Mouse (Mus musculus) forebrain, embryonic 12.5 days (tissue): ENCODE data around the gene Olfr354. TPM values are rescaled to one million over a fixed set of nuclear protein-coding genes. Genes with fewer than 3 reads are reported as not detected.

Source experiments
- ATAC-seq: fragments of 200-750 bp; cut with Nextera tagmentation; 2 replicates; pipeline ENCODE4 v1.8.0; 2017; ENCODE audit warnings: moderate TSS enrichment; ENCODE audit not compliant: low FRiP score
- H3K27ac ChIP-seq: fragments of 300-500 bp; sonication (generic); 2 replicates; pipeline ENCODE4 v1.5.1; 2016; ENCODE audit warnings: mild to moderate bottlenecking
- H3K27me3 ChIP-seq: fragments of 300-500 bp; sonication (generic); 2 replicates; pipeline ENCODE4 v1.6.1; 2016; ENCODE audit warnings: mild to moderate bottlenecking
- H3K36me3 ChIP-seq: fragments of 300-500 bp; sonication (generic); replicated peaks from 2 replicates; pipeline ENCODE4 v1.6.1; 2016; ENCODE audit warnings: mild to moderate bottlenecking
- H3K4me1 ChIP-seq: fragments of 300-500 bp; sonication (generic); 2 replicates; pipeline ENCODE4 v1.6.1; 2016
- H3K4me2 ChIP-seq: fragments of 300-500 bp; sonication (generic); 2 replicates; pipeline ENCODE4 v1.6.1; 2016; ENCODE audit warnings: mild to moderate bottlenecking, moderate library complexity
- H3K4me3 ChIP-seq: fragments of 300-500 bp; sonication (generic); replicated peaks from 2 replicates; pipeline ENCODE4 v1.5.1; 2016; ENCODE audit warnings: mild to moderate bottlenecking
- H3K9ac ChIP-seq: fragments of 300-500 bp; sonication (generic); 2 replicates; pipeline ENCODE4 v1.6.1; 2016; ENCODE audit warnings: mild to moderate bottlenecking
- H3K9me3 ChIP-seq: fragments of 300-500 bp; sonication (generic); 2 replicates; pipeline ENCODE4 v1.6.1; 2016
- WGBS: fragments of 180-500 bp; shearing (Covaris S2); methylation state at CpG from one replicate; pipeline ENCODE4 v1.1.7; 2016; 5-methylcytosine and 5-hydroxymethylcytosine counted together
- polyA plus RNA-seq: library from polyadenylated mRNA; unstranded; fragments of >200 nt; fragmentation: Nextera tagmentation; extraction: Ambion mirVana; gene quantifications from 2 replicates; pipeline ENCODE4 v1.2.1, GENCODE M21; 2016

The Olfr354 gene
- polyA plus RNA-seq = not detected in 2 replicates

GRCm38 (mm10) chr2:36905380-36905779, at the start of gene Olfr354:
Olfr354 (plus strand) TSS chr2:36905680.
- Histone ChIP-seq H3K36me3 (no peaks in the 10 kb centered on the region), H3K27me3 (no peaks in the 10 kb centered on the region), H3K9me3 (peaks cover 19% of the 10 kb centered on the region), H3K4me2 (no peak within 1 kb of the TSS), H3K4me1 (no peaks in the 10 kb centered on the region), H3K27ac (no peak within 1 kb of the TSS), H3K9ac (no peak within 1 kb of the TSS), H3K4me3 (no peak within 1 kb of the TSS)
- no peak for ATAC-seq

GRCm38 (mm10) chr2:36862560-36862959, 42.9 kb upstream of the Olfr354 start, which contains the start of gene Olfr351:
Olfr351 (minus strand) TSS chr2:36862660.
- Histone ChIP-seq H3K36me3 (no peaks in the 10 kb centered on the region), H3K4me3 (no peak within 1 kb of the TSS), H3K27ac (no peak within 1 kb of the TSS), H3K9me3 (peaks cover 21% of the 10 kb centered on the region), H3K27me3 (no peaks in the 10 kb centered on the region), H3K4me1 (no peaks in the 10 kb centered on the region), H3K4me2 (no peak within 1 kb of the TSS), H3K9ac (no peak within 1 kb of the TSS)
- WGBS = 89% methylated on average over 1 of the region's 1 CpGs
- no peak for ATAC-seq

GRCm38 (mm10) chr2:36868160-36868559, 37.3 kb upstream of the Olfr354 start, which contains the start of gene Olfr352:
Olfr352 (plus strand) TSS chr2:36868460.
- Histone ChIP-seq H3K9me3 (peaks cover 29% of the 10 kb centered on the region), H3K36me3 (no peaks in the 10 kb centered on the region), H3K4me3 (no peak within 1 kb of the TSS), H3K4me2 (no peak within 1 kb of the TSS), H3K27me3 (no peaks in the 10 kb centered on the region), H3K9ac (no peak within 1 kb of the TSS), H3K4me1 (no peaks in the 10 kb centered on the region), H3K27ac (no peak within 1 kb of the TSS)
- 74% methylated on average over 1 of the region's 1 CpGs for WGBS
- ATAC-seq = no peak

GRCm38 (mm10) chr2:36892836-36893235, 12.6 kb upstream of the Olfr354 start, which contains the start of gene Olfr353:
Olfr353 (minus strand) TSS chr2:36892936.
- Histone ChIP-seq H3K9me3 (peaks cover 15% of the 10 kb centered on the region), H3K9ac (no peak within 1 kb of the TSS), H3K27ac (no peak within 1 kb of the TSS), H3K36me3 (no peaks in the 10 kb centered on the region), H3K4me3 (no peak within 1 kb of the TSS), H3K4me1 (no peaks in the 10 kb centered on the region), H3K27me3 (no peaks in the 10 kb centered on the region), H3K4me2 (no peak within 1 kb of the TSS)
- ATAC-seq = no peak

- no peaks in the 10 kb centered on the region for H3K27me3 ChIP-seq
- no peak overlapping the region for H3K9ac ChIP-seq
- no peak overlapping the region for H3K27ac ChIP-seq
- peaks cover 25% of the 10 kb centered on the region for H3K9me3 ChIP-seq
- no peaks in the 10 kb centered on the region for H3K36me3 ChIP-seq
- no peaks in the 10 kb centered on the region for H3K4me1 ChIP-seq
- ATAC-seq = no peak
- no peak overlapping the region for H3K4me3 ChIP-seq
- H3K4me2 ChIP-seq = no peak overlapping the region
These were observed 8.4 kb upstream of the Olfr354 start for GRCm38 (mm10) chr2:36897114-36897513.

GRCm38 (mm10) chr2:36928797-36929196, 23.3 kb downstream of the Olfr354 start, which contains the start of gene Olfr355:
Olfr355 (minus strand) TSS chr2:36928897.
- no peak for ATAC-seq
- Histone ChIP-seq H3K27me3 (no peaks in the 10 kb centered on the region), H3K4me1 (no peaks in the 10 kb centered on the region), H3K36me3 (no peaks in the 10 kb centered on the region), H3K4me3 (no peak within 1 kb of the TSS), H3K9me3 (peaks cover 25% of the 10 kb centered on the region), H3K9ac (no peak within 1 kb of the TSS), H3K27ac (no peak within 1 kb of the TSS), H3K4me2 (no peak within 1 kb of the TSS)

GRCm38 (mm10) chr2:36936821-36937220, 31.3 kb downstream of the Olfr354 start, which contains the start of gene Olfr356:
Olfr356 (plus strand) TSS chr2:36937121.
- H3K9ac ChIP-seq = no peak within 1 kb of the TSS
- no peaks in the 10 kb centered on the region for H3K36me3 ChIP-seq
- H3K4me2 ChIP-seq = no peak within 1 kb of the TSS
- no peaks in the 10 kb centered on the region for H3K4me1 ChIP-seq
- no peak within 1 kb of the TSS for H3K4me3 ChIP-seq
- H3K27ac ChIP-seq = no peak within 1 kb of the TSS
- peaks cover 23% of the 10 kb centered on the region for H3K9me3 ChIP-seq
- H3K27me3 ChIP-seq = no peaks in the 10 kb centered on the region
- no peak for ATAC-seq
- 78% methylated on average over 2 of the region's 2 CpGs for WGBS

Other genes starting within 250 kb of the Olfr354 start
- gene Olfr346, start 219.9 kb upstream of the Olfr354 start, polyA plus RNA-seq = not detected in 2 replicates
- gene Olfr347, start 173.8 kb upstream of the Olfr354 start, polyA plus RNA-seq = not detected in 2 replicates
- gene Olfr348, start 121.4 kb upstream of the Olfr354 start, polyA plus RNA-seq = not detected in 2 replicates
- gene Olfr50, start 115.1 kb upstream of the Olfr354 start, polyA plus RNA-seq = not detected in 2 replicates
- not detected in 2 replicates for gene Olfr3, start 88.6 kb upstream of the Olfr354 start, polyA plus RNA-seq
- not detected in 2 replicates for gene Olfr350, start 59.4 kb upstream of the Olfr354 start, polyA plus RNA-seq
- gene Olfr351, start 43.0 kb upstream of the Olfr354 start, polyA plus RNA-seq = not detected in 2 replicates
- not detected in 2 replicates for gene Olfr352, start 37.2 kb upstream of the Olfr354 start, polyA plus RNA-seq
- not detected in 2 replicates for gene Olfr353, start 12.7 kb upstream of the Olfr354 start, polyA plus RNA-seq
- gene Olfr355, start 23.2 kb downstream of the Olfr354 start, polyA plus RNA-seq = not detected in 2 replicates
- not detected in 2 replicates for gene Olfr356, start 31.4 kb downstream of the Olfr354 start, polyA plus RNA-seq
- gene Olfr357, start 88.1 kb downstream of the Olfr354 start, polyA plus RNA-seq = not detected in 2 replicates
- gene Olfr358, start 103.7 kb downstream of the Olfr354 start, polyA plus RNA-seq = not detected in 2 replicates
- gene Olfr360, start 160.1 kb downstream of the Olfr354 start, polyA plus RNA-seq = not detected in 2 replicates
- not detected in 2 replicates for gene Olfr361, start 183.6 kb downstream of the Olfr354 start, polyA plus RNA-seq
- not detected in 2 replicates for gene Olfr362, start 212.2 kb downstream of the Olfr354 start, polyA plus RNA-seq
- not detected in 2 replicates for gene Olfr364-ps1, start 233.6 kb downstream of the Olfr354 start, polyA plus RNA-seq